In the genomic region with DNA sequence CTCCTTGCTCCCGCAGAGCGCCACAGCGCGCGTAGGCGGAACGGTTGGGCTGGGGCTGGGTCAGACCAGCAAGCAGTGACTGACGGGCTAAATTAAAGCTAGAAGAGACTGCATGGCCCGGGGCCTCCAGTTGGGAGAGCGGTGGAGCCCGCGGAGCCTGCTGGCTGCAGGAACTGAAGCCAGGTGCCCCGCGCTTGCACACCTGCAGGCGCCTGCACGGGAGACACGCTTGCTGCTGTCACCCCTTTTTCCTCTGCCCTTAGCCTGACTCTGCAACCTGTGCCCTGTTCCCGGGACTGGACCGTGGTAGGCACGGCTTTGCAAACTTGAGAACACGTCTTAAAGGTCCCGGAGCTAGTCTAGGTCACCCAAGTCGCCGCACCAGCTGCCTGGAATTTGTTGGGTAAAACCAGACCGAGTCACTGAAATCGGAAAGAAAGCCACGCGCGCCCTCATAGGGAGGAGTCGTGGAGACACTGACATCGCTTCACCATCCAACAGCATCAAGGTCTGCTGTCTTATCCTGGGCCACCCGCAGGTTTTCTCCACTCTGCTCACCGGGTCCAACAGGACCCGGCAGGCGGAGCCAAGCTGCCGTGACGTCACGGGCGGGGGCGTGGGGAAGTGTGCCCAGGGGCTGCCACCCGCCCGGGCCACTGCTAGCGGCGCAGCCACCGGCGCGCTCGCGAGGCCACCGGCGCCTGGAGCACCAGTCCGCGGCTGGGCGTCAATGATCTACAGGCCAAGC, we compare ENCODE assay signal across 8 mouse cellular contexts. TPM values are rescaled to one million over a fixed set of nuclear protein-coding genes. Genes with fewer than 3 reads are reported as not detected.
DNase-seq lines count a peak whose midpoint lies in the region; ATAC-seq and TF ChIP-seq lines count a peak whose summit lies in the region.

A gene (plus strand): TSS at position 671 of the 748 bp plus-strand sequence.

- WGBS in forebrain, embryonic 12.5 days = under 1% methylated on average over 54 of the region's 54 CpGs
- WGBS in lung, embryonic 14.5 days = under 1% methylated on average over 54 of the region's 54 CpGs
- WGBS in olfactory bulb, adult 2 months = 1% methylated on average over 54 of the region's 54 CpGs

- peaks cover 11% of the 10 kb centered on the region for H3K9me3 ChIP-seq in E14TG2a.4 (ENCODE audit: low read length)
- H3K9me3 ChIP-seq in forebrain, embryonic 12.5 days = no peaks in the 10 kb centered on the region
- no peaks in the 10 kb centered on the region for H3K9me3 ChIP-seq in lung, embryonic 14.5 days (ENCODE audit: low read depth, low read length)

- H3K27me3 ChIP-seq in E14TG2a.4 (ENCODE audit: insufficient read depth, low read length) = peaks cover 68% of the 10 kb centered on the region
- H3K27me3 ChIP-seq in forebrain, embryonic 12.5 days = peaks cover 54% of the 10 kb centered on the region
- peaks cover 37% of the 10 kb centered on the region for H3K27me3 ChIP-seq in lung, embryonic 14.5 days (ENCODE audit: insufficient read depth, low read length)

- peak; percentile 71 for DNase-seq in brain, adult 2 months (ENCODE audit: low read depth, low spot score)
- DNase-seq in heart, postnatal 25 days (ENCODE audit: low spot score) = peak; percentile 20
- DNase-seq in layer of hippocampus, adult 18-20 months (ENCODE audit: low spot score in 2 of 2) = peak; percentile 74 to 85
- peak; percentile 81 for DNase-seq in lung, embryonic 14.5 days
- DNase-seq in thymus, postnatal 10 days (ENCODE audit: low spot score in 2 of 2) = peak; percentile 68 to 82

- H3K9ac ChIP-seq in forebrain, embryonic 12.5 days = peak within 1 kb of the TSS; percentile 59
- H3K9ac ChIP-seq in lung, embryonic 14.5 days = peak within 1 kb of the TSS; percentile 48

- intact Hi-C loops in heart, postnatal 25 days (cut with DNase I) = loop anchor here (5.0 kb wide), 2 partner anchors 322 to 442 kb away; no protein-coding TSS in a partner anchor

- peak within 1 kb of the TSS; percentile 81 for H3K4me3 ChIP-seq in E14TG2a.4 (replicated peaks; ENCODE audit: low read length)
- H3K4me3 ChIP-seq in forebrain, embryonic 12.5 days (replicated peaks) = peak within 1 kb of the TSS; percentile 56
- H3K4me3 ChIP-seq in lung, embryonic 14.5 days (ENCODE audit: low read depth, low read length) = peak within 1 kb of the TSS; percentile 44
- peak within 1 kb of the TSS; percentile 46 for H3K4me3 ChIP-seq in olfactory bulb, adult 2 months (ENCODE audit: insufficient read depth, low read depth, low read length)

- no peak for TF ChIP-seq POLR2A in olfactory bulb, adult 2 months (IDR thresholded peaks at IDR 0.05; ENCODE audit: insufficient read depth, low read depth, low read length)

- peak within 1 kb of the TSS; percentile 98 for H3K4me2 ChIP-seq in forebrain, embryonic 12.5 days
- peak within 1 kb of the TSS; percentile 83 for H3K4me2 ChIP-seq in lung, embryonic 14.5 days

- H3K4me1 ChIP-seq in E14TG2a.4 (replicated peaks; ENCODE audit: low read depth, low read length) = peaks cover 52% of the 10 kb centered on the region
- H3K4me1 ChIP-seq in forebrain, embryonic 12.5 days = peaks cover 34% of the 10 kb centered on the region
- no peaks in the 10 kb centered on the region for H3K4me1 ChIP-seq in lung, embryonic 14.5 days (ENCODE audit: insufficient read depth)
- H3K4me1 ChIP-seq in olfactory bulb, adult 2 months (ENCODE audit: control insufficient read depth, insufficient read depth, low read length) = peaks cover 32% of the 10 kb centered on the region

- H3K27ac ChIP-seq in forebrain, embryonic 12.5 days = 0 out of 2 replicates have a peak within 1 kb of the TSS, but pooled peaks have one; percentile 36
- H3K27ac ChIP-seq in lung, embryonic 14.5 days (ENCODE audit: low read depth) = no peak within 1 kb of the TSS
- H3K27ac ChIP-seq in olfactory bulb, adult 2 months (ENCODE audit: insufficient read depth, low read depth, low read length) = no peak within 1 kb of the TSS

- TF ChIP-seq CTCF in E14TG2a.4 (conservative IDR thresholded peaks at IDR 0.05; ENCODE audit: low read length) = no peak
- no peak for TF ChIP-seq CTCF in lung, embryonic 14.5 days (IDR thresholded peaks at IDR 0.05; ENCODE audit: low read depth)
- TF ChIP-seq CTCF in olfactory bulb, adult 2 months (IDR thresholded peaks at IDR 0.05; ENCODE audit: insufficient read depth, low read depth, low read length) = no peak

- ATAC-seq in forebrain, embryonic 12.5 days (ENCODE audit: low FRiP score) = peak; percentile 82
- ATAC-seq in lung, embryonic 14.5 days (ENCODE audit: insufficient read depth) = peak; percentile 66

- no peaks in the 10 kb centered on the region for H3K36me3 ChIP-seq in E14TG2a.4 (ENCODE audit: insufficient read depth, low read length)
- no peaks in the 10 kb centered on the region for H3K36me3 ChIP-seq in forebrain, embryonic 12.5 days (replicated peaks)
- H3K36me3 ChIP-seq in lung, embryonic 14.5 days (ENCODE audit: insufficient read depth) = no peaks in the 10 kb centered on the region

RNA-seq across cellular contexts. Expression of the gene that starts here (rescaled TPM):
- polyA plus RNA-seq in forebrain, embryonic 12.5 days (2016; fragmentation: Nextera tagmentation; extraction: Ambion mirVana) = 22.4 and 25.4 TPM in 2 replicates
- not detected for total RNA-seq in heart, postnatal 25 days (2021)
- total RNA-seq in layer of hippocampus, adult 18-20 months (2021) = 10 to 100 TPM; 19.5 to 26.1 TPM
- 1.4 and 2.0 TPM in 2 replicates for polyA plus RNA-seq in lung, embryonic 14.5 days (2014; fragmentation: Nextera tagmentation; extraction: Ambion mirVana)
- polyA plus RNA-seq in olfactory bulb, adult 2 months (2012; ENCODE audit: insufficient read depth, insufficient read length, low replicate concordance, missing spikeins) = not detected in 2 replicates

Comparison
In these comparisons a context has a peak if more than half of its experiments do, and no peak if none do; other contexts are left out.
1. RNA of the gene that starts here (total RNA-seq): 19.5 to 26.1 TPM in layer of hippocampus, adult 18-20 months; not detected in heart, postnatal 25 days; every median in the first group is over 10 times any median in the second.
2. Peak in DNase-seq in heart, postnatal 25 days; RNA of the gene not detected or under 1 TPM.
3. DNase-seq: peak in every context shown above with its lines; median percentile 81 in lung, embryonic 14.5 days; 80 in layer of hippocampus, adult 18-20 months; 75 in thymus, postnatal 10 days; 71 in brain, adult 2 months; 20 in heart, postnatal 25 days.
4. Peak in every context shown above with its lines, with median percentiles within 50 percentile points of each other: H3K4me3 ChIP-seq.